Mouse (Mus musculus): ENCODE results near the gene Mtor. TPM values are rescaled to one million over a fixed set of nuclear protein-coding genes. Genes with fewer than 3 reads are reported as not detected.

Gene Mtor
- polyA plus RNA-seq, 1 experiment from 2014 or later: 23.0 TPM

DNA sequence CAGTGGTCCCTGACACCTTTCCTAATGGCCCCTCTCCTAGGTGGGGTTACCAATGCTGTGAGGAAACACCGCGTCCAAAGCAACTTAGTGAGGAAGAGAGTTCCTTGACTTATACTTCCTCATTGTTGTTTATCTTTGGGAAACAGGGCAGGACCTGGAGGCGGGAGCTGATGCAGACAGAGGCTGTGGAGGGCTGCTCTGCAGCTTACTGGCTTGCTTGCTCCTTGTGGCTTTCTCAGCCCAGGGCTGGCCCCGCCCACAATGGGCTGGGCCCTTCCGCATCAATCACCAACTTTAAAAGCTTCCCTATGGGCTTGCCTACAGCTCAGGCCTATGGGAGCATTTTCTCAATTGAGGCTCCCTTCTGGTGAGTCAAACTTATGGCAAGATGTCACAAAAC lies 14.6 kb upstream of the Mtor start:
- Histone ChIP-seq H3K27ac (replicated peaks; ENCODE audit: low read depth, low read length) (no peak overlapping the region), H3K36me3 (ENCODE audit: control insufficient read depth, insufficient read depth, low read length) (no peaks in the 10 kb centered on the region; the same call in 1 of the 2 replicates), H3K27me3 (ENCODE audit: control insufficient read depth, insufficient read depth, low read length) (no peaks in the 10 kb centered on the region), H3K4me2 (ENCODE audit: low read depth, severe bottlenecking) (no peak overlapping the region), H3K9ac (ENCODE audit: low read length) (no peak overlapping the region), H3K4me3 (ENCODE audit: low read depth, low read length) (no peak overlapping the region), H3K9me3 (ENCODE audit: control insufficient read depth, low read length) (no peaks in the 10 kb centered on the region), H3K4me1 (ENCODE audit: control insufficient read depth, insufficient read depth, low read length) (0 out of 2 replicates have a peak, but pooled peaks cover 2% of the 10 kb centered on the region)
- DNase-seq (ENCODE audit: low spot score) (no peak), ATAC-seq (ENCODE audit: insufficient number of reproducible peaks, low FRiP score, low TSS enrichment, low read depth) (no peak)
- 76% methylated on average over 5 of the region's 5 CpGs for WGBS

DNA sequence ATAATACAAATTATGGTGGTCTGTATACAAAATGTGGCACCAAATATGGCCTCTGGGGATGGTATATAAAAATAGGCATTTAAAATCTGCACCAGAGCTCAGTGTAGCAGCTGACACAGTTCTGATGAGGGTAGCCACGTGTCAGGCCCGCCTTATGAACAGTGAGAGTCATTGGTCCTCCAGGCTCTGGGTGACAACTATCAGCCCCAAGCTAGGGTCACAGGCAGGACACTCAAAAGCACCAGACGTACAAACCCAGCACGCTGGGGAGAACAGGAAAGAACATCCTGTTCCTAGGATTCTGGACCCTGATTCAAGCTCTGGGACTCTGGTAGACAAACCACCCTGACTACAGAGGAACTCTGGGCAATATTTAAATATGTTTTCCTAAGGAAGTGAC lies 13.9 kb upstream of the Mtor start:
- Histone ChIP-seq H3K4me2 (ENCODE audit: low read depth, severe bottlenecking) (no peak overlapping the region), H3K9me3 (ENCODE audit: control insufficient read depth, low read length) (no peaks in the 10 kb centered on the region), H3K27ac (replicated peaks; ENCODE audit: low read depth, low read length) (no peak overlapping the region), H3K4me1 (ENCODE audit: control insufficient read depth, insufficient read depth, low read length) (0 out of 2 replicates have a peak, but pooled peaks cover 2% of the 10 kb centered on the region), H3K36me3 (ENCODE audit: control insufficient read depth, insufficient read depth, low read length) (no peaks in the 10 kb centered on the region; the same call in 1 of the 2 replicates), H3K4me3 (ENCODE audit: low read depth, low read length) (no peak overlapping the region), H3K9ac (ENCODE audit: low read length) (no peak overlapping the region), H3K27me3 (ENCODE audit: control insufficient read depth, insufficient read depth, low read length) (no peaks in the 10 kb centered on the region)
- 96% methylated on average over 4 of the region's 4 CpGs for WGBS
- ATAC-seq (ENCODE audit: insufficient number of reproducible peaks, low FRiP score, low TSS enrichment, low read depth) (no peak), DNase-seq (ENCODE audit: low spot score) (no peak)

DNA sequence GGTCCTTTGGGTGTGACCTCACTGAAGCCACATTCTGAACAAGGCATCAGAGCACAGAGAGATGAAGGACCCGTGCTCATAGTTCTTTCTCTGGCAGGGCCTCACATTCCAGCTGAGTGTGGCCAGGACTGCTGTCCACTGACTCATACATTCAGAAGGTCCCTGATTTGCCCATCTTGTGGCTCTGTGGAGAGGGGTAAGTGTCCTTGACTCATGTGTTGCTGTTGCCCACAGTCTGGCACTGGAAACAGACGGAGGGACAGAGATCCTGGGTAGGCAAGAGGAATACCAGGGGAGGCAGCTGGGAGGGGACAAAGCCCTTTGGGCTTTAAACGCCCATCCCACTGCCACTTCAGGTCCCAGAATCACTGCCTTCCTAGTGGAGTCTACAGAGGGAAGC lies 13.3 kb upstream of the Mtor start:
- no peak overlapping the region for H3K4me3 ChIP-seq (ENCODE audit: low read depth, low read length)
- ATAC-seq (ENCODE audit: insufficient number of reproducible peaks, low FRiP score, low TSS enrichment, low read depth) (no peak), DNase-seq (ENCODE audit: low spot score) (no peak)
- H3K4me2 ChIP-seq (ENCODE audit: low read depth, severe bottlenecking): no peak overlapping the region
- H3K27me3 ChIP-seq (ENCODE audit: control insufficient read depth, insufficient read depth, low read length): no peaks in the 10 kb centered on the region
- 0 out of 2 replicates have a peak, but pooled peaks cover 2% of the 10 kb centered on the region for H3K4me1 ChIP-seq (ENCODE audit: control insufficient read depth, insufficient read depth, low read length)
- H3K9me3 ChIP-seq (ENCODE audit: control insufficient read depth, low read length): no peaks in the 10 kb centered on the region
- WGBS: 92% methylated on average over 3 of the region's 3 CpGs
- H3K9ac ChIP-seq (ENCODE audit: low read length): no peak overlapping the region
- H3K27ac ChIP-seq (replicated peaks; ENCODE audit: low read depth, low read length): no peak overlapping the region
- H3K36me3 ChIP-seq (ENCODE audit: control insufficient read depth, insufficient read depth, low read length): no peaks in the 10 kb centered on the region; the same call in 1 of the 2 replicates

DNA sequence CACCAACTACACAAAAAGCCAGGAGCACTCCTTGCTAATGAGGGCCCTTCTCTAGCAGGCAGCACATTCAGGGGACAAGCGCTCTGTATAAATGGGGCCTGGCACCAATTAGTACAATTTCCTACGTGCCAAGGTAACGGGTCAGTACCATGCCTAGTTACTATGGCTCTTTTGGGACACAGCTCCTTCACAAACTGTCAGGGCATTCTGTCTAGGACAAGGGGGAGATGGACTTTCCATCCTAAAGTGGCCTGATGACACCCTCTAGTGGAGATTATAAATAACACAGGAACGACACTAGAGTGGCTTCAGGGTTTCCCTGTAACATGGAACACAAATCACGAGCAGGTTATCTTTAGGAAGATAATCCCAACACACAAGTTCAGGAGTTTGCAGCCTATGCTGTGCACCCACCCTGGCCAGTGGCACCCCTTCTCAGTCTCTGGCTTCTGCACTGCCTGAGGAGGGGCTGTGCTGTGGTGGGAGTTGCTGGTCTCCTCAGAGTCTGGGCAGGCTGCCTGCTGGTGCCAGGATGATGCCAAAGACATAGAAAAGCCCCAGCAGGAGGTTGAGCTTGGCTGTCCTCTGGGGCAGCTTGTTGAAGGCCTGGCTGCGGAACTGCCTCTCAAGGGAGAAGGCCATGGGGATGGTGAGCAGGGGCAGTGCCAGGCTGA lies 12.6 kb upstream of the Mtor start:
- Histone ChIP-seq H3K9ac (ENCODE audit: low read length) (no peak overlapping the region), H3K36me3 (ENCODE audit: control insufficient read depth, insufficient read depth, low read length) (no peaks in the 10 kb centered on the region; the same call in 1 of the 2 replicates), H3K4me3 (ENCODE audit: low read depth, low read length) (no peak overlapping the region), H3K9me3 (ENCODE audit: control insufficient read depth, low read length) (no peaks in the 10 kb centered on the region), H3K27me3 (ENCODE audit: control insufficient read depth, insufficient read depth, low read length) (no peaks in the 10 kb centered on the region), H3K27ac (replicated peaks; ENCODE audit: low read depth, low read length) (no peak overlapping the region), H3K4me1 (ENCODE audit: control insufficient read depth, insufficient read depth, low read length) (0 out of 2 replicates have a peak, but pooled peaks cover 1% of the 10 kb centered on the region), H3K4me2 (ENCODE audit: low read depth, severe bottlenecking) (no peak overlapping the region)
- 66% methylated on average over 6 of the region's 6 CpGs for WGBS
- ATAC-seq (ENCODE audit: insufficient number of reproducible peaks, low FRiP score, low TSS enrichment, low read depth) (no peak), DNase-seq (ENCODE audit: low spot score) (no peak)

DNA sequence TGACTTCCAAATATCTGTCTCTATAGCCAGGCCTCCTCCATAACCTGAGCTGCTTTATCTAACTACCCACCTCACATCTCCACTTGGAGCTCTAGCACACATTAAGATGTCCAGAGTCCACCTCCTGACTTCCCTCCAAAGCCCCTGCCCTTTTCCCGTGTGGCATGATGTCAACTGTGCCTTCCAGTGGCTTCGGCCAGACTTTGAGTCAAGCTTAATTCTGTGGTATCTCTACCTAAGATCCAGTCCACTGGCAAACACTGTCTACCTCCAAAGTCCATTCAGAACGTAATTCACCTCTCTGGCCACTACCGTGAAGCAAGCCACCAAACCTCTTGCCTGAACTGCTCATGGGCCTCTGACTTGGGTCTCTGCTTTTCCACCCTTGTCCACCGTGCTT lies 6.5 kb upstream of the Mtor start:
- no peaks in the 10 kb centered on the region for H3K27me3 ChIP-seq (ENCODE audit: control insufficient read depth, insufficient read depth, low read length)
- H3K4me1 ChIP-seq (ENCODE audit: control insufficient read depth, insufficient read depth, low read length): peaks cover 6% of the 10 kb centered on the region
- H3K9ac ChIP-seq (ENCODE audit: low read length): no peak overlapping the region
- 94% methylated on average over 5 of the region's 5 CpGs for WGBS
- DNase-seq (ENCODE audit: low spot score): no peak
- ATAC-seq (ENCODE audit: insufficient number of reproducible peaks, low FRiP score, low TSS enrichment, low read depth): no peak
- no peak overlapping the region for H3K27ac ChIP-seq (replicated peaks; ENCODE audit: low read depth, low read length)
- H3K9me3 ChIP-seq (ENCODE audit: control insufficient read depth, low read length): no peaks in the 10 kb centered on the region
- H3K4me3 ChIP-seq (ENCODE audit: low read depth, low read length): no peak overlapping the region
- no peaks in the 10 kb centered on the region for H3K36me3 ChIP-seq (ENCODE audit: control insufficient read depth, insufficient read depth, low read length)
- H3K4me2 ChIP-seq (ENCODE audit: low read depth, severe bottlenecking): no peak overlapping the region

DNA sequence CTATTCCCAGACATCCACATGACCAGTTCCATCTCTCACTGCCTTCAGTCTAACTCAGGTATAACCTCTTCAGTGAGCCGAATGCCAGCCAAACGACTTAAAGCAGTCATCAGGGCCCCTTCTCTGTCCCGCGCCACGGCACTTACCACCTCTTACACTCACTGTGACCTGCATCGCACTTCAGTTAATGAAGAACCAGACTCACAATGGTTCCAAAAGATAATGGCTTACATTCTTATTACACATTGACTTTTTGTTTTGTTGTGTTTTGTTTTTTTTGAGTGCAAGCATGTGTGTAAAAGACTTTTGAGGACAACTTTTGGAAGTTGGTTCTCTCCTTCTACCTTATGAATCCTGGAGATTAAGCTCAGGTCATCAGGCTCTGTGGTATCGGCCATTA lies 5.8 kb upstream of the Mtor start:
- H3K36me3 ChIP-seq (ENCODE audit: control insufficient read depth, insufficient read depth, low read length): no peaks in the 10 kb centered on the region
- no peak overlapping the region for H3K9ac ChIP-seq (ENCODE audit: low read length)
- no peaks in the 10 kb centered on the region for H3K27me3 ChIP-seq (ENCODE audit: control insufficient read depth, insufficient read depth, low read length)
- no peaks in the 10 kb centered on the region for H3K9me3 ChIP-seq (ENCODE audit: control insufficient read depth, low read length)
- H3K4me2 ChIP-seq (ENCODE audit: low read depth, severe bottlenecking): no peak overlapping the region
- H3K4me1 ChIP-seq (ENCODE audit: control insufficient read depth, insufficient read depth, low read length): peaks cover 6% of the 10 kb centered on the region
- no peak for ATAC-seq (ENCODE audit: insufficient number of reproducible peaks, low FRiP score, low TSS enrichment, low read depth)
- no peak overlapping the region for H3K27ac ChIP-seq (replicated peaks; ENCODE audit: low read depth, low read length)
- 92% methylated on average over 7 of the region's 7 CpGs for WGBS
- H3K4me3 ChIP-seq (ENCODE audit: low read depth, low read length): no peak overlapping the region
- DNase-seq (ENCODE audit: low spot score): no peak

DNA sequence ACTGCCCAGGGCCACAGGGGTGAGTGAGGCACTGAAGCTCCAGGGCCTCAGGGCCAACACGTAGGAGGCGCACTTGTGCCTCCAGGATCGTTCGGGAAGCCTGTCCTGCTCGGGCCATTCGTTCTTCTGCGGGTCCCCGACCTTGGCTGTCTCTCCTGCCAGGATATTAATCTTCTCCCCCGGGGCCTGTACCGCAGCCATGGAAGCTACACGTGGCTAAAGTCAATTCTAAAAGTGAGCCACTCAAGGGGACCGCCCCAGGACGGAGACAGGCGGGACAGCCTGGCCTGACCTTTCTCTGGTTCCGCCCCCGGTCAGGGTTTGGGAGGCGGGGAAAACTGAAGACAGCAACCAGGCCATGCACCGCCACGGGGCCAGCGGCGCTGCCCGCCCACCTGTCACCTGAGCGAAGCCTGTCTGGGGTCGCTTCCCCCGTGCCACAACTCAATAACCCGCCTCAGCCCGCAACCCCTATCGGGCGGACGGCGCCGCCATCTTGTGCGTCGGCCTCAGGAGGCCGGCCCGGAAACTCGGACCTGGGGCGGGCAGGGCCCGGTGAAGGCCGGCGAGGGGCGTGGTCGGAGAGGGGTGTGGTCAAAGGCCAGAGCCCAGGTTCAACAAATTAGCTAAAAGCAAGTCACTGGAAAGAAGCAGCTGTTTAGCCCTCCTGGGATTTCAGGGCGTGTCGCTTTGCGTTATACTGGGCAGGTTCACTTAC lies 4.0 kb upstream of the Mtor start, which contains the start of gene Ubiad1:
Gene Ubiad1 (minus strand): TSS at position 522 of the 718 bp plus-strand sequence.
- Histone ChIP-seq H3K4me1 (ENCODE audit: control insufficient read depth, insufficient read depth, low read length) (peaks cover 11% of the 10 kb centered on the region), H3K27me3 (ENCODE audit: control insufficient read depth, insufficient read depth, low read length) (no peaks in the 10 kb centered on the region), H3K4me3 (ENCODE audit: low read depth, low read length) (peak within 1 kb of the TSS; percentile 82), H3K36me3 (ENCODE audit: control insufficient read depth, insufficient read depth, low read length) (no peaks in the 10 kb centered on the region), H3K27ac (replicated peaks; ENCODE audit: low read depth, low read length) (peak within 1 kb of the TSS; percentile 42; the same call in 1 of the 2 replicates), H3K4me2 (ENCODE audit: low read depth, severe bottlenecking) (peak within 1 kb of the TSS; percentile 86), H3K9me3 (ENCODE audit: control insufficient read depth, low read length) (no peaks in the 10 kb centered on the region), H3K9ac (ENCODE audit: low read length) (peak within 1 kb of the TSS; percentile 79)
- WGBS: under 1% methylated on average over 46 of the region's 46 CpGs
- peak; percentile 93 for DNase-seq (ENCODE audit: low spot score)
- ATAC-seq (ENCODE audit: insufficient number of reproducible peaks, low FRiP score, low TSS enrichment, low read depth): peak; percentile 63

DNA sequence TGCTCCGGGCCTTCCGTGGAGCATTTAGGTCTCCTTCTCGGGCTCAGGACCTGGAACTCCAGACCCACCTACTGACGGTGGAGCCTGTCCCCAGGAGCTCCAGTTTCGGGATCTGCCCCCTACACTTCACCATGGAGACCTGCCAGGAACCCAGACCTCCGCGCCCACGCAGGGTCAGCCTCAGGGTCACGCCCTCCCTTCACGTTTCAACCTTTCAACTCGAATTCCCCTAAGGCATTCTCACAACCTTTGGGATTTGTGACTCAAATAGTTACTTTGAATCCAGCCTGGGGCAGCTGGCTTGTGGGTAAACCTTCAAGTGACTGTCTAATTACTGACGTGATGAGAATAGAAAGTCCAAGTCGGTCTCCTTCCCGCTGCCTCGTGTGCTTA lies 438 bp downstream of the Mtor start:
- Histone ChIP-seq H3K4me1 (ENCODE audit: control insufficient read depth, insufficient read depth, low read length) (peaks cover 9% of the 10 kb centered on the region), H3K9me3 (ENCODE audit: control insufficient read depth, low read length) (no peaks in the 10 kb centered on the region), H3K36me3 (ENCODE audit: control insufficient read depth, insufficient read depth, low read length) (peaks cover 10% of the 10 kb centered on the region), H3K4me3 (ENCODE audit: low read depth, low read length) (peak overlapping the region; percentile 98), H3K27me3 (ENCODE audit: control insufficient read depth, insufficient read depth, low read length) (no peaks in the 10 kb centered on the region), H3K9ac (ENCODE audit: low read length) (peak overlapping the region; percentile 86), H3K4me2 (ENCODE audit: low read depth, severe bottlenecking) (peak overlapping the region; percentile 55), H3K27ac (replicated peaks; ENCODE audit: low read depth, low read length) (no peak overlapping the region)
- under 1% methylated on average over 15 of the region's 15 CpGs for WGBS
- no peak for DNase-seq (ENCODE audit: low spot score)
- no peak for ATAC-seq (ENCODE audit: insufficient number of reproducible peaks, low FRiP score, low TSS enrichment, low read depth)

All from limb, embryonic 11.5 days (tissue).